11 mouse cellular contexts compared by ENCODE assay signal in genomic region chr5:98293049-98293715, GRCm38 (mm10). TPM values are rescaled to one million over a fixed set of nuclear protein-coding genes. Genes with fewer than 3 reads are reported as not detected.
A peak's percentile ranks its signal among the peaks of the same experiment; 100 is the strongest.
DNase-seq lines count a peak whose midpoint lies in the region; ATAC-seq and TF ChIP-seq lines count a peak whose summit lies in the region.
"Had no signal": no experiment of that assay in that cellular context is flagged by ENCODE, and none has a peak within 500 bp of the region (broad histone marks: within the 10 kb centered on the region; RNA-seq: fewer than 3 reads in every experiment).

No protein-coding gene starts in this region.

- H3K9me3 ChIP-seq in lung, embryonic 15.5 days = no peaks in the 10 kb centered on the region
- no peaks in the 10 kb centered on the region for H3K9me3 ChIP-seq in forebrain, postnatal 0 days (ENCODE audit: low read length)
- no peaks in the 10 kb centered on the region for H3K9me3 ChIP-seq in stomach, postnatal 0 days (ENCODE audit: control insufficient read depth, low read length)

- TF ChIP-seq EP300 in stomach, postnatal 0 days (optimal IDR thresholded peaks at IDR 0.05) = no peak

- DNase-seq in lung, postnatal 14 days = no peak
- DNase-seq in forebrain, postnatal 0 days = peak; percentile 8
- peak; percentile 18 for DNase-seq in mesoderm, embryonic 11.5 days (ENCODE audit: low read depth, low spot score)
- no peak for DNase-seq in stomach, postnatal 0 days (ENCODE audit: low spot score)
- DNase-seq in cerebellum, adult 11-12 months = no peak
- DNase-seq: left cerebral cortex, postnatal 4 days; thymus, adult 18-20 months had no signal

- H3K4me2 ChIP-seq in lung, embryonic 15.5 days = peak overlapping the region; percentile 29
- peak overlapping the region; percentile 41 for H3K4me2 ChIP-seq in forebrain, postnatal 0 days (ENCODE audit: low read depth)
- H3K4me2 ChIP-seq in stomach, postnatal 0 days (replicated peaks; ENCODE audit: low read depth) = peak overlapping the region; percentile 14; the same call in 1 of the 2 replicates

- 3% methylated on average over 12 of the region's 12 CpGs for WGBS in lung, embryonic 15.5 days
- WGBS in forebrain, postnatal 0 days = 1% methylated on average over 11 of the region's 12 CpGs
- WGBS in stomach, postnatal 0 days = 5% methylated on average over 10 of the region's 12 CpGs

- no peaks in the 10 kb centered on the region for H3K36me3 ChIP-seq in lung, embryonic 15.5 days
- H3K36me3 ChIP-seq in forebrain, postnatal 0 days (ENCODE audit: insufficient read depth) = no peaks in the 10 kb centered on the region
- H3K36me3 ChIP-seq in stomach, postnatal 0 days (ENCODE audit: control insufficient read depth, insufficient read depth, low read length) = no peaks in the 10 kb centered on the region

- H3K4me3 ChIP-seq in lung, embryonic 15.5 days = peak overlapping the region; percentile 0; the same call in 1 of the 2 replicates
- H3K4me3 ChIP-seq in forebrain, postnatal 0 days (ENCODE audit: low read depth, low read length) = peak overlapping the region; percentile 24
- peak overlapping the region; percentile 10; the same call in 1 of the 2 replicates for H3K4me3 ChIP-seq in stomach, postnatal 0 days (ENCODE audit: low read depth, low read length)

- H3K9ac ChIP-seq in lung, embryonic 15.5 days = no peak overlapping the region
- no peak overlapping the region for H3K9ac ChIP-seq in forebrain, postnatal 0 days
- H3K9ac ChIP-seq in stomach, postnatal 0 days (ENCODE audit: low read length) = no peak overlapping the region

- H3K27me3 ChIP-seq in lung, embryonic 15.5 days = peaks cover 44% of the 10 kb centered on the region
- peaks cover 20% of the 10 kb centered on the region for H3K27me3 ChIP-seq in forebrain, postnatal 0 days (ENCODE audit: insufficient read depth, low read length)
- 0 out of 2 replicates have a peak, but pooled peaks cover 2% of the 10 kb centered on the region for H3K27me3 ChIP-seq in stomach, postnatal 0 days (ENCODE audit: control insufficient read depth, insufficient read depth, low read length)
- H3K27me3 ChIP-seq: Patski had no signal

- no peak for TF ChIP-seq CTCF in forebrain, postnatal 0 days (IDR thresholded peaks at IDR 0.05; ENCODE audit: low read depth)
- no peak for TF ChIP-seq CTCF in stomach, postnatal 0 days (IDR thresholded peaks at IDR 0.05; ENCODE audit: low read depth)

- H3K4me1 ChIP-seq in lung, embryonic 15.5 days = no peaks in the 10 kb centered on the region
- H3K4me1 ChIP-seq in forebrain, postnatal 0 days (ENCODE audit: insufficient read depth) = peaks cover 5% of the 10 kb centered on the region; the same call in 1 of the 2 replicates
- no peaks in the 10 kb centered on the region for H3K4me1 ChIP-seq in stomach, postnatal 0 days (replicated peaks; ENCODE audit: control insufficient read depth, insufficient read depth)

- no peak for ATAC-seq in lung, embryonic 15.5 days (ENCODE audit: borderline replicate concordance, extremely low read depth, low FRiP score, low TSS enrichment)
- no peak for ATAC-seq in forebrain, postnatal 0 days
- no peak for ATAC-seq in stomach, postnatal 0 days (ENCODE audit: low FRiP score, low TSS enrichment)
- no peak for ATAC-seq in monocyte, adult 5-6 weeks (replicated peaks; ENCODE audit: insufficient number of reproducible peaks, low FRiP score, low TSS enrichment, poor library complexity, severe bottlenecking)
- ATAC-seq: Patski had no signal

- H3K27ac ChIP-seq in lung, embryonic 15.5 days = no peak overlapping the region
- no peak overlapping the region for H3K27ac ChIP-seq in forebrain, postnatal 0 days (ENCODE audit: low read depth, low read length)
- H3K27ac ChIP-seq in stomach, postnatal 0 days (replicated peaks) = no peak overlapping the region

RNA-seq across cellular contexts. Expression of gene Cfap299, which starts 35.9 kb away (rescaled TPM):
- 3.0 and 4.6 TPM in 2 replicates for polyA plus RNA-seq in lung, embryonic 15.5 days (2015; fragmentation: Nextera tagmentation; extraction: Ambion mirVana)
- 0.69 and 0.81 TPM in 2 replicates for total RNA-seq in forebrain, postnatal 0 days (2014; rRNA removed)
- polyA plus RNA-seq in forebrain, postnatal 0 days (2015; fragmentation: Nextera tagmentation; extraction: Ambion mirVana) = 3.4 and 5.3 TPM in 2 replicates
- polyA plus RNA-seq in stomach, postnatal 0 days (2015; fragmentation: Nextera tagmentation; extraction: Ambion mirVana) = 0.18 and 0.30 TPM in 2 replicates
- total RNA-seq in monocyte, adult 5-6 weeks (2017) = 1.2 TPM in 1 of 3 replicates, not detected in the others
- total RNA-seq: neutrophil, adult 5-6 weeks had no signal

RNA-seq across cellular contexts. Expression of gene Fgf5, which starts 39.2 kb away (rescaled TPM):
- polyA plus RNA-seq in lung, embryonic 15.5 days (2015; fragmentation: Nextera tagmentation; extraction: Ambion mirVana) = 0.33 and 0.64 TPM in 2 replicates
- 0.48 and 2.4 TPM in 2 replicates for total RNA-seq in forebrain, postnatal 0 days (2014; rRNA removed)
- 0.39 and 0.94 TPM in 2 replicates for polyA plus RNA-seq in forebrain, postnatal 0 days (2015; fragmentation: Nextera tagmentation; extraction: Ambion mirVana)
- polyA plus RNA-seq in stomach, postnatal 0 days (2015; fragmentation: Nextera tagmentation; extraction: Ambion mirVana) = 0.39 and 0.55 TPM in 2 replicates
- total RNA-seq in monocyte, adult 5-6 weeks (2017) = not detected in 3 replicates
- total RNA-seq: neutrophil, adult 5-6 weeks had no signal

Comparison
In these comparisons a context has a peak if more than half of its experiments do, and no peak if none do; other contexts are left out.
1. DNase-seq: peak in forebrain, postnatal 0 days (single experiment) and mesoderm, embryonic 11.5 days (single experiment); none in lung, postnatal 14 days (single experiment), stomach, postnatal 0 days (single experiment) and cerebellum, adult 11-12 months (single experiment).
2. Peak in every context shown above with its lines, with median percentiles within 50 percentile points of each other: H3K4me2 ChIP-seq and H3K4me3 ChIP-seq.